Mouse (Mus musculus) heart, embryonic 16.5 days (tissue): ENCODE data around the gene H2-M10.5. TPM values are rescaled to one million over a fixed set of nuclear protein-coding genes. Genes with fewer than 3 reads are reported as not detected.
"Not testable (repeated sequence)": the region's sequence is repeated elsewhere in the genome, so short reads cannot be mapped to it uniquely, and the experiment has no call there.

Source experiments
- ATAC-seq: fragments of 200-750 bp; cut with Nextera tagmentation; replicated peaks from 2 replicates; pipeline ENCODE4 v1.8.0; 2017; ENCODE audit warnings: moderate number of reproducible peaks; ENCODE audit not compliant: insufficient read depth, low FRiP score; ENCODE audit errors: extremely low read depth
- H3K27ac ChIP-seq: fragments of 300-500 bp; sonication (generic); 2 replicates; pipeline ENCODE4 v1.5.1; 2014; ENCODE audit warnings: mild to moderate bottlenecking, low read length, control low read depth, moderate library complexity
- H3K27me3 ChIP-seq: fragments of 300-500 bp; sonication (generic); 2 replicates; pipeline ENCODE4 v1.6.1; 2014; ENCODE audit warnings: low read length, mixed read lengths; ENCODE audit not compliant: control insufficient read depth, insufficient read depth
- H3K36me3 ChIP-seq: fragments of 300-500 bp; sonication (generic); 2 replicates; pipeline ENCODE4 v1.6.1; 2014; ENCODE audit not compliant: control insufficient read depth, insufficient read depth
- H3K4me1 ChIP-seq: fragments of 300-500 bp; sonication (generic); 2 replicates; pipeline ENCODE4 v1.6.1; 2014; ENCODE audit warnings: low read length, mixed read lengths; ENCODE audit not compliant: control insufficient read depth, insufficient read depth
- H3K4me2 ChIP-seq: fragments of 300-500 bp; sonication (generic); 2 replicates; pipeline ENCODE4 v1.6.1; 2014; ENCODE audit warnings: low read depth, mild to moderate bottlenecking, control low read depth, low read length
- H3K4me3 ChIP-seq: fragments of 300-500 bp; sonication (generic); 2 replicates; pipeline ENCODE4 v1.5.1; 2014; ENCODE audit warnings: mild to moderate bottlenecking, control low read depth, low read length
- H3K9ac ChIP-seq: fragments of 300-500 bp; sonication (generic); 2 replicates; pipeline ENCODE4 v1.6.1; 2014; ENCODE audit warnings: low read length, control low read depth
- H3K9me3 ChIP-seq: fragments of 300-500 bp; sonication (generic); replicated peaks from 2 replicates; pipeline ENCODE4 v1.6.1; 2016; ENCODE audit warnings: low read length; ENCODE audit not compliant: control insufficient read depth
- WGBS: fragments of 180-500 bp; shearing (Covaris S2); extraction: QIAGEN DNeasy Blood & Tissue Kit; methylation state at CpG from one replicate; pipeline ENCODE4 v1.1.7; 2014; 5-methylcytosine and 5-hydroxymethylcytosine counted together
- polyA plus RNA-seq: library from polyadenylated mRNA; unstranded; fragments of >200 nt; fragmentation: Nextera tagmentation; extraction: Ambion mirVana; gene quantifications from 2 replicates; pipeline ENCODE4 v1.2.1, GENCODE M21; 2015

H2-M10.5 gene
- polyA plus RNA-seq, 1 experiment from 2014 or later = not detected

- H3K27ac ChIP-seq, H3K4me3 ChIP-seq, H3K9ac ChIP-seq, H3K9me3 ChIP-seq, H3K4me1 ChIP-seq, H3K4me2 ChIP-seq, H3K36me3 ChIP-seq, ATAC-seq, H3K27me3 ChIP-seq: not testable (repeated sequence)
- 29% methylated on average over 4 of the region's 4 CpGs for WGBS
These were observed 27.3 kb downstream of the H2-M10.5 start for GRCm38 (mm10) chr17:36799921-36800462.

GRCm38 (mm10) chr17:36811871-36812270 is 39.2 kb downstream of the H2-M10.5 start, which contains the start of gene H2-M10.6:
H2-M10.6 (plus strand) TSS chr17:36812171.
- Histone ChIP-seq H3K4me2 (no peak within 1 kb of the TSS), H3K4me1 (no peaks in the 10 kb centered on the region), H3K27me3 (no peaks in the 10 kb centered on the region), H3K4me3 (no peak within 1 kb of the TSS), H3K9ac (no peak within 1 kb of the TSS), H3K36me3 (no peaks in the 10 kb centered on the region), H3K9me3 (no peaks in the 10 kb centered on the region), H3K27ac (no peak within 1 kb of the TSS)
- ATAC-seq = no peak

- Histone ChIP-seq H3K9me3 (no peaks in the 10 kb centered on the region), H3K36me3 (no peaks in the 10 kb centered on the region), H3K4me2 (no peak overlapping the region), H3K9ac (no peak overlapping the region), H3K27me3 (no peaks in the 10 kb centered on the region), H3K4me3 (no peak overlapping the region), H3K4me1 (no peaks in the 10 kb centered on the region), H3K27ac (no peak overlapping the region)
- no peak for ATAC-seq
These were observed 51.3 kb downstream of the H2-M10.5 start for GRCm38 (mm10) chr17:36824005-36824404.

- ATAC-seq = no peak
- no peaks in the 10 kb centered on the region for H3K27me3 ChIP-seq
- no peak overlapping the region for H3K27ac ChIP-seq
- no peak overlapping the region for H3K4me2 ChIP-seq
- no peaks in the 10 kb centered on the region for H3K9me3 ChIP-seq
- H3K9ac ChIP-seq = no peak overlapping the region
- no peaks in the 10 kb centered on the region for H3K36me3 ChIP-seq
- no peak overlapping the region for H3K4me3 ChIP-seq
- no peaks in the 10 kb centered on the region for H3K4me1 ChIP-seq
- WGBS = 20% methylated on average over 4 of the region's 4 CpGs
These were observed 52.8 kb downstream of the H2-M10.5 start for GRCm38 (mm10) chr17:36825525-36825924.

Other genes with a start within 250 kb of the H2-M10.5 start
- not detected in 2 replicates for gene H2-M11, start 225.8 kb upstream of the H2-M10.5 start, polyA plus RNA-seq
- not detected in 2 replicates for gene H2-M9, start 130.2 kb upstream of the H2-M10.5 start, polyA plus RNA-seq
- not detected in 2 replicates for gene H2-M1, start 100.7 kb upstream of the H2-M10.5 start, polyA plus RNA-seq
- gene H2-M10.6, start 39.3 kb downstream of the H2-M10.5 start, polyA plus RNA-seq = not detected in 2 replicates
- 23.5 and 23.7 TPM in 2 replicates for gene Trim26, start 64.2 kb downstream of the H2-M10.5 start, polyA plus RNA-seq
- 0.13 TPM in 1 of 2 replicates, not detected in the other for gene Trim15, start 94.3 kb downstream of the H2-M10.5 start, polyA plus RNA-seq
- gene Trim10, start 96.7 kb downstream of the H2-M10.5 start, polyA plus RNA-seq = 5.8 and 6.1 TPM in 2 replicates
- gene Trim40, start 117.2 kb downstream of the H2-M10.5 start, polyA plus RNA-seq = 0.11 TPM in 1 of 2 replicates, not detected in the other
- 0.13 TPM in 1 of 2 replicates, not detected in the other for gene Trim31, start 125.2 kb downstream of the H2-M10.5 start, polyA plus RNA-seq
- gene Rnf39, start 170.0 kb downstream of the H2-M10.5 start, polyA plus RNA-seq = 0.22 and 0.40 TPM in 2 replicates
- gene Ppp1r11, start 178.8 kb downstream of the H2-M10.5 start, polyA plus RNA-seq = 81.2 and 81.4 TPM in 2 replicates
- 41.6 and 43.7 TPM in 2 replicates for gene Znrd1, start 185.6 kb downstream of the H2-M10.5 start, polyA plus RNA-seq
- 7.8 and 9.3 TPM in 2 replicates for gene Znrd1as, start 185.7 kb downstream of the H2-M10.5 start, polyA plus RNA-seq
- gene 2410137M14Rik, start 208.3 kb downstream of the H2-M10.5 start, polyA plus RNA-seq = not detected in 2 replicates
- 0.30 and 0.37 TPM in 2 replicates for gene H2-M5, start 216.6 kb downstream of the H2-M10.5 start, polyA plus RNA-seq
- 30.3 and 31.9 TPM in 2 replicates for gene Zfp57, start 228.3 kb downstream of the H2-M10.5 start, polyA plus RNA-seq